Mouse (Mus musculus): ENCODE results near the gene Pitx2. TPM values are rescaled to one million over a fixed set of nuclear protein-coding genes. Genes with fewer than 3 reads are reported as not detected.

Pitx2 gene
- total and polyA plus RNA-seq, 3 experiments: 0.22 to 0.32 TPM; not detected in 1

DNA sequence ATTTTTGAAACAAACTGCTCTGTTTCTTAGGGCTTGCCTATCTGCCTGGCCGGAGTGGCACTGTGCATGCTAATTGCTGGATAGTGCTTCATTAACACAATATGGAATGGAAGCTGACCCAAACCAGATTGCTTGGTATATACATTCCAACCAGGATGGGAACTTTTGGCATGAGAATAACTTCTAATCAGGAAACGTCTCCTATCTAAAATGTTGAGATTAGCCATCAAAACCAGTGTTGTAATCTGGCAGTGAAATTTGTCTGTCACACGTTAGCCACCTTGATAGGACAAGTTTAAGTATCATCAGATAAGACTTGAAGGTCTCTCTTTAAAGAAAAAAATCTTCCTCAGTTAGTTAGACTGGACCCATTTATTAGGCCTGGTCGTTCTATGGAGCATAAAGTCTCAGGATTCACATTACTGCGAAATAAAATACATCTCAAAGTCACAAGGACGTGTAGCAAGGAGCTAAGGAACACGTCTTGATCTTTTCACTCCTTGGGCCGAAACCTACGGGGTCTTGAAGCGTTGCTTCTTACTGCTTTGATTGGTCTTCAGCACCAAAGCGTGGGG is 2.1 kb downstream of the Pitx2 start:
- DNase-seq: no peak

- no peak for DNase-seq
Observed at GRCm38 (mm10) chr3:129202871-129203740, 3.4 kb downstream of the Pitx2 start.

DNA sequence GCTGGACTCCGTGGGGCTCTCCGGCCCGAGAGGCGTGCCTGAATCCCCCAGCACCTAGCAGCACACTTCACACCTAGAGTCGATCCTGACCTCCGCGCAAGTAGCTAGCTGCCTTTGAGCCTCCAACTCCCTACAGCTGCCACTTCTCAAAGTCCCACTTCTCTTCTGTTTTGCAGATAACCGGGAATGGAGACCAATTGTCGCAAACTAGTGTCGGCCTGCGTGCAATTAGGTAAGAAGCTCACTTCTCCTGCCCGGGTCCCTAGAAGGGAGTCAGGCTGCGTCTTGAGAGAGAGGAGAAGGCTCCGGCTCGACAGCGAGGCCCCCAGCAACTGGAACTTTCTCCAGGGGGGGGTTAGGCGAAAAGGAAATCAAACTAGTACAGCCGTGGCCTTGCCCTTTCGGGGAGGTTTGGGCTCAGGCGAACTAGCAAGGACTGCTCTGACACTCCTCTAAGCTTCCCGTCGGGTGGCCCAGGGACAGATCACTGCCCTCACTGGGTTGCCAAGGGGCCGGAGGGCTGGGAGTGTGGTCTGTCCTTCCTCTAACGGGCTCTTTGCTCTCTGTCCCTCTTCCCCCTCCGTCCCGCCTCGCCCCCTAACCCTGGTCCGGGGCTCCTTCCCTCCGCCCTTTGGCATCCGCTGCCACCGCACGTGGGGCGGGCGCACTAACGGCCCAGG is 4.2 kb downstream of the Pitx2 start:
- no peak for DNase-seq

- peak; percentile 70 for DNase-seq
Observed at GRCm38 (mm10) chr3:129204441-129205313, 5.0 kb downstream of the Pitx2 start.

DNA sequence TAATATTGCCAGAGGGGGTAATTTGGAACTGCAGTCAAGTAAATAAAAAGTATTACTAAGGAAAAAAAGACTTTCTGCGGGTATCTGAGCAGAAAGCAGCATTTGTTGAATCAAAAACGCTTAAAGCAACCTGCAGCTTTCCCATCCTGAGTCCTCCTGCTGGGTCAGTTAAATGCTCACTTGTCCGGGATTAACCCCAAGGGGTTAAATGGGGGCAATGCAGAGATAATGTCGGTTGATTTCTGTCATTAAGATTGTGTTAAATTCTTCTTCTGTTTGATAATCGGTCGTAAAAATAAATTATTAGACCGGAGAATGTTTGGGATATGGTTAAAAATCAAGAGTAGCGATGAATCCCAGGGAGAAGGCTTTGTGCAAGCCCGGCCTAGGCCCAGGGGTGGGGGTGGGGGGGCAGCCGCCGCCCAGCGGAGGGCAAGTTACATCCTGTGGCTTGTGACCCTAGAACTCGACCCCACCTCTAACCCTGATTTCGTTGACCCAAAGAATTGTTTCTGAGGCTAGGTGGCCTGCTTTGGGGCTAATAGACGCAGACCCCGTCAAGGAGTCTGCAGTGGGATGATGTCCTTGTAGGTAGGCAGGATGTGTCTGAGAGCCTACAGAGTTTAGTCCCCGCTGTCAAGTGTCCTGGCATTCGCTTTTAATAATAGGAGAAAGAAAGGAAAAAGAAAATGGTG is 6.0 kb downstream of the Pitx2 start:
- no peak for DNase-seq

DNA sequence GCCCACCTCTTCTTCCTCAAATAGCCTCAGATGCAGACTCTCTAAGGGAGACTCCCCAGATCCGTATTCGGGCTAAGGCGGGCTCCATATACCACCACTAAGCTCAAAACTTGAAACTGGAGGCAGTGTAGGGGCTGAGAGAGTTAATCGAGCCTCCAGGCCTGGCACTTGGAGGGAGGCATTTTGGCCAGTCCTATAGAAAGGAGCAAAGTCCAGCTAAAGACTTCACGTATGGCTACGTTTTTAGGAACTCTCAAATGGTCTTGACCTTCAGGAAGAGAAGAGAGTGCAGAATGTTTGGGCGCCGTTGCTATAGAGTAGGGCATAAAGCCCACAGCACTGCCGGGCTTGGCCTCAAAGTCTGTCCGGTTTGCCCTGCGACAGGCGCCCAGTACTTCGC is 7.1 kb downstream of the Pitx2 start:
- no peak for DNase-seq

DNA sequence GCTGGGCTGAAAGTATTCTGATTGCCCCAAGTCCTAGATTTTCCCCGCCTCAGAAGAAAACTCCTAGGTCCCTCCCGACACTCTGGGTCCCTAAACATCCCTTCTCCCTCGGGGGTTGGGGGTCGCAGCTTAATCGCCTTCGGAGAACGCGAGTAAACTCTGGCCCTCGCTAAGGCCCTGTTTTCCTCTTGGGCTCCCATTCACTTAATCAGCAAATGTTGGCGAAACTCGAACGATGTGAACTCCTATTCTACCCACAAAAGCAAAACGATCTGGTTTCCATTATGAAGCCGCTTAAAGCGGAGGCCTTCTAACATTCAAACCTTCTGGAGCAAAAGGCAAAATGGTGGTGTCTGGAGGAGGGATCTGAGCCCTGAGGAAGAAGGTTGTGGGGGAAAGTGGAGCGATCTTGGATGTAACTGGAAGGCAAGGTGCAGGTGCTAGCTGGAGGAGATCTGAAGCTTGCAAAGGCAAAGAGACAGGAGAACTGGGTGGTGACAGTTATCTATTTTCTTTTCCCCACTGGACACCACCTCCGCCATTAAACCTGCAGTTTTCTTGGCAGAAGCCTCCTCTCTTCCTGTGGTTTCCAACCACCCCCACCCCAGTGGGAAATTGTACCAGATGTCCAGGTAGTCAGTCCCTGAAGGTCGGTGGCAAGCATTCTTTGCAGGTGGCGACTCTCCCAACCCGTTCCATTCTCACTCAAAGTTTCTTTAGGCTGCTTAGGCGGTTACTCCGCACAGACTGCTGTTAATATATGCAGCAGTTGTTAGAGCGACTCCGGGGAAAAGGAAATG is 7.8 kb downstream of the Pitx2 start:
- no peak for DNase-seq

DNA sequence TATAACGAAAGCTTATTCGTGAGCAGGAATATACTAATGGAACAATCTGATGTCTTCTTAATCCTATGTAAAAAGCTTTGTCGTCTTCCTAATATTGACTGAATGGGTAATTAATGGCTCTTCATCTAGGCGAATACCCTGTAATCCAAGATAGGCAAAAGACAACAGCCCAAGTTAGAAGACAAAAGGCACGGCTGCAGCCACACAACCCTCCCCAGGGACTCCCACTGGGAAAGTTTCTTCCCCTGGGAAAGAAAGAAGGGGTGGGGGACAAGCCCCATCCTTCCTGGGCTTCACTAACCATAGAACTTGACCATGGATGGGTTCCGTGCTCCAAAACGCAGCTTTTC is 8.3 kb downstream of the Pitx2 start:
- DNase-seq: no peak

DNA sequence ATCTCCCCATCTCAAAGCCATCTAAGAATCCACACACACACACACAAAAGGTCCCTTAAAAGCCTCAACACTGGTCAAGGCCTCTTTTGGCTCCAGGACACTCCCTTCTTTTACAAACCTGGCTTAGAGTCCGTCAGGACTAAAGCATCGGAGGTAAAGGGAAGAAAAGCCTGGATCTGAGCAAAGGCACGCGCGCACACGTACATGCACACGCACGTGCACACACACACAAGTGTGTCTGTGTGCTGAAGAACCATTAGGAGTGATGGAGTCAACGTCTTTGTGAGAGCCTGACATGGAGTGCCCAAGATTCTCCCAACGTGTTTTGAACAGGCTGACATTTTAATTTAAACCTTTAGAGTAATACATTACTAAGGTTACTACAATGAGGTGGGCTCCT is 8.7 kb downstream of the Pitx2 start:
- no peak for DNase-seq

GRCm38 (mm10) chr3:129209266-129209665 is 9.6 kb downstream of the Pitx2 start:
- no peak for DNase-seq

GRCm38 (mm10) chr3:129209771-129210170 is 10.1 kb downstream of the Pitx2 start:
- no peak for DNase-seq

DNA sequence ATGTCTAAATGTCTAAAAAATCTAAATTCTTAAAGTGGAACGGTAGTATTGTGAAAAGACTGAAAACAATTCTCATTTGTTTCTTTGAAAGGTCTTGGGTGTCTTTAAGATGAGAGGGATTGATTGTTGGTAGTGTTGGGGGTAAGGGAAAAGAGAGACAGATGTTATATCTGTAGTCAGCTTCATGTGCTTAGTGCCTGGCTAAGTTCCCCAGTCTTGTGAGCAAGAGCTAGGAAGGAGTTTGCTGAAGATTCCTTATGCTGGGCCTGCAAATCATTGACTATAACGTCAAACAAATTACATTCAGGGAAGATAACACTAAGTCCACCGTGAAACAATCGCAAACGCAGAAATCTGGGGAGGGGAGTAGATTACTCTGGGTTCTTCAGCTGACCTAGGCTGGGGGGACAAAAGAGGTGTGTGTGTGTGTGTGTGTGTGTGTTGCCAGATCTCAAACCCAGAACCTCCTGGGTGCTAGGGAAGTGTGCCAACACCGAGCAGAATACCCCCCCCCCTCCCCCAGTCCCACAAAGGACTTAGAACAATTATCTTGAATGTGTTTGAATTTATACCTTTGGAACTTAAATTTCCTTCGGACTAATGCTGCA is 12.5 kb downstream of the Pitx2 start:
- DNase-seq: no peak

- DNase-seq: no peak
Observed at GRCm38 (mm10) chr3:129212807-129213206, 13.1 kb downstream of the Pitx2 start.

DNA sequence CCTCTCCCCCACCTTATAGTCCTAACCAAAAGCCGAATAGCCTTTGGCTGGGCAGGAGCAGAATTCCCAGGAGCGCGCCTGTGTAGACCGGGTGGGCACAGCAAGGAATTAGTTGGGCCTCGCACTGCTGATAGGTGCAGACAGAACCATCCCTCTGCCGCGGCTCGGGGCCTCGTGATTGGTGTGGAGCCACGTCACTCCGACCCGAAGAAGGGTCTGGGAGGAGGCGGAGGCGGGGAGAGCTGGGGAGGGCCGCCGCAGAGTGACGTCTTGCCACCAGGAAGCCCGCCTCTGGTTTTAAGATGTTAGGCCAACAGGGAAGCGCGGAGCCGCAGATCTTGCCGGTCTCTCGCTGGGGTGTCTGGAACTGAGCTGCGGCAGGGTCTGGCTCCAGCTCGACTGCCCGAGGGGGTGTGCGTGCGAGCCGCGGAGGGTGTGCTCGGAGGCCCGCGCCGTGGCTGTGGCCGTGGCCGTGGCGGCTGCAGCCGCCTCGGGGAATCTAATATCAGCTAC is 14.0 kb downstream of the Pitx2 start:
- peak; percentile 89 for DNase-seq

- DNase-seq: peak; percentile 37
Observed at GRCm38 (mm10) chr3:129214146-129214665, 14.5 kb downstream of the Pitx2 start.

- DNase-seq: no peak
Observed at GRCm38 (mm10) chr3:129214666-129215161, 15.0 kb downstream of the Pitx2 start.

DNA sequence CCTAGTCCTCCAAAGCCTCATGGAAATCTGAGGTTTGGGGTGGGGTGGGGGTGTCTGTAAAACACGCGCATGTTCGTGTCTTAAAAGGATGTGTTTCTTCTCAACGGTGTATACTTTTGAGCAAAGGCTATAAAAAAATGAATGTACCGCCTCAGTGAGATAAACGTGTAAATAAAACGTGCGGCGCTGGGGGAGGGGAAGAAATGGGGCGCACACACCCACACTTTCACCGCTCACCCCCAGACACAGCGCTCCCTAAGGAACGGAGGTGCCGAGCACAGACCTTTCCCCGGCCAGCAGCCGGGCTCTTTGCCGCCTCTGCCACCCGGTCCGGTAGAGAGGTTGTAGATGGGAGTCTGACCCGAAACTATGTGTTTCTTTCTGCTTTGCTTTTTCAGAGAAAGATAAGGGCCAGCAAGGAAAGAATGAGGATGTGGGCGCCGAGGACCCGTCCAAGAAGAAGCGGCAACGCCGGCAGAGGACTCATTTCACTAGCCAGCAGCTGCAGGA is 15.6 kb downstream of the Pitx2 start:
- DNase-seq: no peak

GRCm38 (mm10) chr3:129215751-129216331 is 16.2 kb downstream of the Pitx2 start:
- DNase-seq: peak; percentile 22

GRCm38 (mm10) chr3:129216491-129216890 is 16.8 kb downstream of the Pitx2 start:
- no peak for DNase-seq

Measured in adrenal gland, adult 2 months (tissue).